In the genomic region with DNA sequence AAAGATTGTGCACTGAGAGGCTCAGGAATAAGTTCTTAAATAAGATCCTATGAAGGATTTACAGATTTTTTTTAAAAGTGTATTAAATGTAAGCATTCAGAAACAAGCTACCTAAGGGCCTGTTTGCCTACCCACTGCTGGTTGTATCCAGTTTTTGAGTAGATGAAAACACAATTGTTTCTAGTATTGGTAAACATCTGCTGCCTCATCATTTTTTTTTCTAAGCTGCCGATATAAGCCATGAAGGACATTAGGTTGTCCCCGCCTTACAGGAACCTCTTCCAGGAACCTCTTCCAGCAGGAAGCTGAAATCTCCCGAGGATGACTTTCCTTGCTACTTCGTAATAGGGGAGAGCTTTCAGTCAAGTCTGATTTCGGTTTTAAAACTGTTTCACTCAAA, we compare ENCODE assay signal across 8 mouse cellular contexts. TPM values are rescaled to one million over a fixed set of nuclear protein-coding genes. Genes with fewer than 3 reads are reported as not detected.
DNase-seq lines count a peak whose midpoint lies in the region; ATAC-seq and TF ChIP-seq lines count a peak whose summit lies in the region.

No protein-coding gene starts in this region.

- TF ChIP-seq EP300 in heart, adult 2 months (IDR thresholded peaks at IDR 0.05; ENCODE audit: insufficient read depth, low read depth, low read length): no peak
- TF ChIP-seq EP300 in lung, postnatal 0 days (IDR thresholded peaks at IDR 0.05): no peak

- peak overlapping the region; percentile 60 for H3K9ac ChIP-seq in heart, adult 2 months (ENCODE audit: low read depth, low read length)
- H3K9ac ChIP-seq in lung, postnatal 0 days (replicated peaks; ENCODE audit: low read depth): no peak overlapping the region
- peak overlapping the region; percentile 97 for H3K9ac ChIP-seq in hindbrain, postnatal 0 days (replicated peaks; ENCODE audit: low read length)
- H3K9ac ChIP-seq in stomach, embryonic 16.5 days (ENCODE audit: low read length): peak overlapping the region; percentile 88

- no peaks in the 10 kb centered on the region for H3K9me3 ChIP-seq in lung, postnatal 0 days (ENCODE audit: low read length)
- no peaks in the 10 kb centered on the region for H3K9me3 ChIP-seq in hindbrain, postnatal 0 days (ENCODE audit: low read length)
- H3K9me3 ChIP-seq in stomach, embryonic 16.5 days (replicated peaks; ENCODE audit: control insufficient read depth, low read length): no peaks in the 10 kb centered on the region

- intact Hi-C loops in heart, adult 2 months (cut with DNase I): no loop called here
- intact Hi-C loops in heart, postnatal 10 days (cut with DNase I): no loop called here

- ATAC-seq in lung, postnatal 0 days: no peak
- ATAC-seq in hindbrain, postnatal 0 days: no peak
- ATAC-seq in stomach, embryonic 16.5 days (ENCODE audit: insufficient read depth, low FRiP score): no peak

- peaks cover 18% of the 10 kb centered on the region for H3K36me3 ChIP-seq in heart, adult 2 months (ENCODE audit: control insufficient read depth, insufficient read depth, low read length)
- no peaks in the 10 kb centered on the region for H3K36me3 ChIP-seq in lung, postnatal 0 days (ENCODE audit: insufficient read depth, low read length)
- H3K36me3 ChIP-seq in hindbrain, postnatal 0 days (ENCODE audit: insufficient read depth, low read length): no peaks in the 10 kb centered on the region
- H3K36me3 ChIP-seq in stomach, embryonic 16.5 days (ENCODE audit: control insufficient read depth, insufficient read depth, low read length): 0 out of 2 replicates have a peak, but pooled peaks cover 5% of the 10 kb centered on the region

- 22% methylated on average over 5 of the region's 5 CpGs for WGBS in heart, adult 2 months
- 35% methylated on average over 5 of the region's 5 CpGs for WGBS in lung, postnatal 0 days
- WGBS in hindbrain, postnatal 0 days: 22% methylated on average over 5 of the region's 5 CpGs
- WGBS in stomach, embryonic 16.5 days: 33% methylated on average over 5 of the region's 5 CpGs

- no peak for TF ChIP-seq CTCF in heart, adult 2 months (IDR thresholded peaks at IDR 0.05)
- TF ChIP-seq CTCF in lung, postnatal 0 days (IDR thresholded peaks at IDR 0.05): no peak
- no peak for TF ChIP-seq CTCF in hindbrain, postnatal 0 days (IDR thresholded peaks at IDR 0.05; ENCODE audit: low read depth)

- TF ChIP-seq POLR2A in heart, adult 2 months (IDR thresholded peaks at IDR 0.05; ENCODE audit: insufficient read depth, low read depth, low read length): no peak

- DNase-seq in heart, adult 2 months: no peak
- DNase-seq in heart, postnatal 10 days: no peak
- no peak for DNase-seq in lung, postnatal 0 days (ENCODE audit: low spot score)
- DNase-seq in lung, postnatal 25 days (ENCODE audit: low spot score): no peak
- no peak for DNase-seq in hindbrain, postnatal 0 days (ENCODE audit: low spot score)
- DNase-seq in adrenal gland, adult 2 months: no peak
- no peak for DNase-seq in layer of hippocampus, postnatal 10 days (ENCODE audit: low spot score in 2 of 2)

- peaks cover 2% of the 10 kb centered on the region; the same call in 1 of the 2 replicates for H3K4me1 ChIP-seq in heart, adult 2 months (ENCODE audit: control insufficient read depth, insufficient read depth, low read length)
- no peaks in the 10 kb centered on the region for H3K4me1 ChIP-seq in lung, postnatal 0 days (ENCODE audit: insufficient read depth, low read depth, low read length)
- peaks cover 16% of the 10 kb centered on the region; the same call in 1 of the 2 replicates for H3K4me1 ChIP-seq in hindbrain, postnatal 0 days (ENCODE audit: insufficient read depth, low read length)
- peaks cover 36% of the 10 kb centered on the region for H3K4me1 ChIP-seq in stomach, embryonic 16.5 days (ENCODE audit: control insufficient read depth, insufficient read depth, low read length)

- no peaks in the 10 kb centered on the region; the same call in 1 of the 2 replicates for H3K79me2 ChIP-seq in heart, adult 2 months (replicated peaks; ENCODE audit: control insufficient read depth, insufficient read depth, low read length)

- peak overlapping the region; percentile 38 for H3K4me3 ChIP-seq in heart, adult 2 months
- no peak overlapping the region; the same call in 1 of the 2 replicates for H3K4me3 ChIP-seq in lung, postnatal 0 days (ENCODE audit: low read depth, low read length)
- H3K4me3 ChIP-seq in hindbrain, postnatal 0 days (ENCODE audit: low read length): peak overlapping the region; percentile 72
- H3K4me3 ChIP-seq in stomach, embryonic 16.5 days (replicated peaks; ENCODE audit: low read length): peak overlapping the region; percentile 88

- no peaks in the 10 kb centered on the region for H3K27me3 ChIP-seq in heart, adult 2 months (ENCODE audit: control insufficient read depth, insufficient read depth, low read length)
- no peaks in the 10 kb centered on the region for H3K27me3 ChIP-seq in lung, postnatal 0 days (replicated peaks; ENCODE audit: insufficient read depth, low read length)
- H3K27me3 ChIP-seq in hindbrain, postnatal 0 days (ENCODE audit: insufficient read depth, low read length): no peaks in the 10 kb centered on the region
- H3K27me3 ChIP-seq in stomach, embryonic 16.5 days (ENCODE audit: control insufficient read depth, insufficient read depth, low read length): no peaks in the 10 kb centered on the region

- peak overlapping the region; percentile 60 for H3K4me2 ChIP-seq in lung, postnatal 0 days (replicated peaks; ENCODE audit: low read depth, low read length)
- peak overlapping the region; percentile 78 for H3K4me2 ChIP-seq in hindbrain, postnatal 0 days (ENCODE audit: low read depth, low read length)
- peak overlapping the region; percentile 85 for H3K4me2 ChIP-seq in stomach, embryonic 16.5 days (ENCODE audit: low read depth, low read length)

- peak overlapping the region; percentile 84 for H3K27ac ChIP-seq in heart, adult 2 months
- H3K27ac ChIP-seq in lung, postnatal 0 days (ENCODE audit: low read length): peak overlapping the region; percentile 82
- peak overlapping the region; percentile 88 for H3K27ac ChIP-seq in hindbrain, postnatal 0 days
- H3K27ac ChIP-seq in stomach, embryonic 16.5 days (ENCODE audit: low read length): peak overlapping the region; percentile 93

RNA-seq across cellular contexts. Expression of a gene that starts 11.7 kb away (rescaled TPM):
- total RNA-seq in heart, adult 2 months (2021): 10 to 100 TPM; 29.0 to 31.4 TPM
- polyA plus RNA-seq in heart, adult 2 months (2012; rRNA removed): 18.2 and 22.6 TPM in 2 replicates
- 10 to 100 TPM; 26.9 to 44.1 TPM for total RNA-seq in heart, postnatal 10 days (2021)
- 39.6 and 44.9 TPM in 2 replicates for polyA plus RNA-seq in lung, postnatal 0 days (2015; fragmentation: Nextera tagmentation; extraction: Ambion mirVana)
- total RNA-seq in hindbrain, postnatal 0 days (2014; rRNA removed): 89.3 and 99.4 TPM in 2 replicates
- polyA plus RNA-seq in hindbrain, postnatal 0 days (2015; fragmentation: Nextera tagmentation; extraction: Ambion mirVana): 112 and 114 TPM in 2 replicates
- 143 and 153 TPM in 2 replicates for polyA plus RNA-seq in stomach, embryonic 16.5 days (2015; fragmentation: Nextera tagmentation; extraction: Ambion mirVana)
- 10 to 100 TPM; 45.9 to 50.7 TPM for total RNA-seq in adrenal gland, adult 2 months (2021)
- polyA plus RNA-seq in adrenal gland, adult 2 months (2012; rRNA removed): 22.6 and 27.5 TPM in 2 replicates
- total RNA-seq in layer of hippocampus, postnatal 10 days (2021): 1 to 10 TPM; 1.8 to 2.2 TPM

Comparison
In these comparisons a context has a peak if more than half of its experiments do, and no peak if none do; other contexts are left out.
1. RNA of a gene that starts 11.7 kb away (total RNA-seq): 89.3 to 99.4 TPM in hindbrain, postnatal 0 days, 45.9 to 50.7 TPM in adrenal gland, adult 2 months, 26.9 to 44.1 TPM in heart, postnatal 10 days and 29.0 to 31.4 TPM in heart, adult 2 months; 1.8 to 2.2 TPM in layer of hippocampus, postnatal 10 days; every median in the first group is over 4 times any median in the second.
2. Peak in every context shown above with its lines, with median percentiles within 50 percentile points of each other: H3K27ac ChIP-seq and H3K4me2 ChIP-seq.